Mouse (Mus musculus) MEL (cell line): ENCODE measurements around the gene Mier3.

Experiments used
- BHLHE40 ChIP-seq: IDR thresholded peaks from 2 replicates; pipeline ENCODE4 v1.6.1; 2012; ENCODE audit warnings: low read depth, mild to moderate bottlenecking, inconsistent platforms, low read length, improper control_type of control experiment, borderline replicate concordance
- CHD2 ChIP-seq: IDR thresholded peaks from 2 replicates; pipeline ENCODE4 v1.6.1; 2011; ENCODE audit warnings: low read length, improper control_type of control experiment
- CTCF ChIP-seq, 3 experiments: IDR thresholded peaks in 2 of 3; conservative IDR thresholded peaks in 1 of 3; 2 replicates each; pipeline ENCODE4 v1.5.1; 2011 to 2012; ENCODE audit warnings: low read length in 3 of 3, low read depth in 2 of 3, mild to moderate bottlenecking in 2 of 3, improper control_type of control experiment in 1 of 3, inconsistent platforms in 1 of 3, mixed read lengths in 1 of 3, moderate library complexity in 1 of 3; ENCODE audit not compliant: control insufficient read depth in 1 of 3, insufficient read depth in 1 of 3, poor library complexity in 1 of 3, severe bottlenecking in 1 of 3
- EP300 ChIP-seq, 2 experiments: IDR thresholded peaks; 2 replicates each; pipeline ENCODE4 v1.6.1; 2011; ENCODE audit warnings: improper control_type of control experiment in 2 of 2, low read length in 2 of 2, low read depth in 1 of 2, mild to moderate bottlenecking in 1 of 2
- HCFC1 ChIP-seq: IDR thresholded peaks from 2 replicates; pipeline ENCODE4 v1.6.1; 2012; ENCODE audit warnings: low read depth, mild to moderate bottlenecking, inconsistent platforms, low read length, improper control_type of control experiment, moderate library complexity
- MAFK ChIP-seq: IDR thresholded peaks from 2 replicates; pipeline ENCODE4 v1.6.1; 2011; ENCODE audit warnings: low read depth, mild to moderate bottlenecking, low read length, improper control_type of control experiment, borderline replicate concordance
- MYB ChIP-seq: IDR thresholded peaks from 2 replicates; pipeline ENCODE4 v1.6.1; 2011; ENCODE audit warnings: mild to moderate bottlenecking, low read depth, low read length, improper control_type of control experiment
- POLR2AphosphoS5 ChIP-seq: IDR thresholded peaks from 2 replicates; pipeline ENCODE4 v1.6.1; 2012; ENCODE audit warnings: low read depth, borderline replicate concordance, mild to moderate bottlenecking, inconsistent platforms, low read length, moderate library complexity, mixed read lengths
- RCOR1 ChIP-seq: IDR thresholded peaks from 2 replicates; pipeline ENCODE4 v1.6.1; 2012; ENCODE audit warnings: low read depth, mild to moderate bottlenecking, inconsistent platforms, low read length, improper control_type of control experiment

- TF ChIP-seq MYB (no peak), MAFK (no peak), CTCF (IDR thresholded peaks at IDR 0.05 in 2 of 3, conservative IDR thresholded peaks at IDR 0.05 in 1 of 3; ENCODE audit: control insufficient read depth in 1 of 3, insufficient read depth in 1 of 3, low read depth in 2 of 3, low read length in 3 of 3, poor library complexity in 1 of 3, severe bottlenecking in 1 of 3) (no peak), HCFC1 (no peak), RCOR1 (no peak), EP300 (IDR thresholded peaks at IDR 0.05; ENCODE audit: low read depth in 1 of 2, low read length in 2 of 2) (no peak), CHD2 (no peak), POLR2AphosphoS5 (no peak), BHLHE40 (no peak)
These were observed 20.7 kb upstream of the Mier3 start for GRCm38 (mm10) chr13:111660072-111660471.
